Mouse (Mus musculus) cerebellum, postnatal 36 days (tissue): ENCODE measurements around the gene Ssrp1.

ENCODE experiments used
- DNase-seq, 2 experiments: peaks; one replicate each; pipeline ENCODE4 v3.0.0; 2021 to 2022; ENCODE audit warnings: mixed read lengths in 2 of 2

The Ssrp1 gene

DNA sequence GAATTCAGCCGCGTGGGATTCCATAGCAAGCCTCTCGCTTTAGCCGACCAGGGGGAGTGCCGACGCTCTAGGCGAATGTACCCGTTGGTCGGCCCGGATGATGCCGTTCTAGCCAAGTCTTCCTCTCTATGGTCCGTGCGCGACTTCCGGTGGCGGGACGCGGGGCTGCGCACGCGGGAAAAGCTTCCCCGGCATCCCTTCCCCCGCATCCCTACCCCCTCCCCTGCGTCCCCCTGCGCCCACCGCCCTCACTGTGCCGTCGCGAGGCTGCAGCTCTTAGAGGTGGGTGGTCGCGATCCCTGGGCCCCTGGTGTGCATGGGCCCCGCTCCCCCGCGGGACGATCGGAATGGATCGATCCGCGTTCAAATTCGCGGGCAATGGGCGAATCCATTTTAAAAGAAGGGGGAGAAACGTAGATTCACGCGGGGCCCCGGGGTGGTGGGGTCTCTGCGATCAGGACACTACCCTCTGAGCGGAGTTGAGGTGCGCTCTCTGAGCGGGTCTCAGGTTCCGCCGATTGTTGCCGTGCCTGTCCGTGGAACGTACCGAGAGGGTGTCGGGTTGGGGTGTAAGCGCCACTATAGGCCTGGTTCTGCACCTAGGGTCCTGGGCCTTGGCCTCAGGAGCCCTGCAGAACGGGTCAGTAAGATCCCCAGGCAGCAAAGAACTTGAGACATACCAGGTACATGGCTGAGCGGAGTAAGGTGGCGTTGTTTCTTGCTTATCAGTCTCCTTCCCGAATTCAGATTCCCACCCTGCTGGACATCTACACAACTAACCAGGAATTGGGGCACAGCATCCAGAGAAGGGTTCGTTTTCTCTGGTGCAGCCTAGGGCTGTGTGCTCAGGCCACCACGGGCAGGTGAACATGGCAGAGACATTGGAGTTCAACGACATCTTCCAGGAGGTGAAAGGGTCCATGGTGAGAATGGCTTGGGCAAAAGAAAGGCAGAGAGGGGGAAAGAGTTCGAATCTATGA, at the start of gene Ssrp1, which contains the start of gene P2rx3:
Gene Ssrp1, plus strand, starts transcription at position 188 of the 980 bp plus-strand sequence.
Gene P2rx3, minus strand, starts transcription at position 416 of the 980 bp plus-strand sequence.
- peak; percentile 92 for DNase-seq

DNA sequence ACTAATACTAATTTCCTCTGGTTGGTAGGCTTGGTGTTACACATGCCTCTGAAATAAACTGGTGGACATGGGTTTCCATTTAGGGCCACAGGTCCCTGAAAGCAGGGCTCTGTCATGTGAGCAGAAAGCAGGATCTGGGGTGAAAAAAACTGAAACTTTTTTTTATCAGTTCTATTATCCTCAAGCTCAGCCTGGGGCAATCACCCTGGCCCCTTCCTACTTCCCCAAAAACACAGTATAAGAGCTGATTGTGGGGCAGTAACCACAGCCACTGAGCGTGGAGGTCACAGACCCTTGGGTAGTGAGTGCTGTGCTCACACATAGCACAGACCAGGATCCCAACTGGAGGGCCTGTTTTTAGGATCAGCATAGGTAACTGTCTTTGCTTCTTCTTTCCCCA, 49.1 kb upstream of the Ssrp1 start, which contains the start of gene Prg3:
Gene Prg3, plus strand, starts transcription at position 286 of the 400 bp plus-strand sequence.
- DNase-seq = no peak

DNA sequence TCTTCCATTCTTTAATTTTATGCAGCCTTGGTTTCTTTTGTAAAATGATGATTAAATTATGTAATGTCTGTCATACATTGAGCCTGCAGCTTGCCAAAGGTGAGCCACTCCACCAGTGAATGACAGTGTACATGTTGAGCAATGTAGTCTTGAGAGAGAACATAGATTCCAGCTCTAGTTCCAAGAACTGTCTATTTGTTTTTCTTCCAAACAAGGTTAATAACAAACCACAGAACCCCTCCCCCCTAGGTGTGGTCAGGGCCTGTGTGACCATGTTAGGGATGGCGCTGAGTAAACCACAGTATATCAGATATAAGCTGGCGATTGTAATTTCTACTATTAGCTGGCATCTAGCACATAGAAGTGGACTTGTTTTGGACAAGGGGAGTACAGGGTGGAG, 40.7 kb upstream of the Ssrp1 start:
- no peak for DNase-seq

DNA sequence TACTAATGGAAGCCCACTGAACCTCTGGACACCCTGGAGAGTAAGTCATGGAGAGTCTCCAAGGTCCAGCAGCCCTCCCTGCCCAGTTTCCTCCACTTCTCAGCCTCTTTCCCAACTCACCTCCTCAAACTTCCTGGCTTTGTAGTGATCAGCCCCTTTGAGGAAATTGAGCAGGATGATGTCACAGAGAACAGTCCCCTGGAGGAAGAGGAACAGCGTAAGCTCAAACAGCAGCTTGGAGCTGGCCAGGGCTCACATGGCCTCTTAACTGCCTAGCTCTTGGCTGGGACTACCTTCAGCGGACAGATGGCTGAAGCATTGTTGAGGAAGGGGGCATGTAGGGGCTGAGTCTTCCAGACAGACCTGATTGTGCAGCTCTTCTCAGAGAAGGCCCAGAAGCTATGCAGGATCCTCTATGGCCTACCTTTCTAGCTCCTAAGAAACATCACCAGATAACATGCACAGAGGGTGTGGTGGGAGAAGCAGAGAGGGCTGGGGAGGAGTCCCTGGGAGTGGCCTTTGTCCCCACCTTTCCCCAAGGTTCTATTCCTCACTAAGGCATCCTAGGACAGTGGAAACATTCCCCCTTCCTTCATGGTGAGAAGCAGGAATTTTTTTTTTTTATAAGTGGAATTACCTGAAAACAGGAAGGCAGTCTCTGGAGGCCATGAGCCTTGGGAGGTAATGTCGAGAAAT, 37.4 kb upstream of the Ssrp1 start:
- no peak for DNase-seq

DNA sequence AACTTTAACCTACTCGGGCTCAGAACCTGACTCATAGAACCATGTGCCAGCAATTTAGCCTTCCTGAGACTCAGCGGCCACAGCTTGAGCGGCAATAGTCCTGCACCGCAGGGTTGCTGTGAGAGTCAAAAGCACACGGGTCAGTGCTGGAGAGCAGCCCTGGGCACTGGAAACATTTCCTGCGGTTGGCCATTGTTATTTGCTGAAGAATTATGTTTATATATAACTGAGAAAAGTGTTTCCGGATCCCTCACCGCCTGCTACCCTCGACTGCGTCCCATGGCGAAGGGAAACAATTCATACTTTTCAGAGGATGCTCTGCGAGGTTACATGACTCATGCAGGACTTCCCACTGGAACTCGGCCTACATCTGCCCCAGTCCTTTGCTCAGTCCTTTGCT, 35.5 kb upstream of the Ssrp1 start:
- no peak for DNase-seq

DNA sequence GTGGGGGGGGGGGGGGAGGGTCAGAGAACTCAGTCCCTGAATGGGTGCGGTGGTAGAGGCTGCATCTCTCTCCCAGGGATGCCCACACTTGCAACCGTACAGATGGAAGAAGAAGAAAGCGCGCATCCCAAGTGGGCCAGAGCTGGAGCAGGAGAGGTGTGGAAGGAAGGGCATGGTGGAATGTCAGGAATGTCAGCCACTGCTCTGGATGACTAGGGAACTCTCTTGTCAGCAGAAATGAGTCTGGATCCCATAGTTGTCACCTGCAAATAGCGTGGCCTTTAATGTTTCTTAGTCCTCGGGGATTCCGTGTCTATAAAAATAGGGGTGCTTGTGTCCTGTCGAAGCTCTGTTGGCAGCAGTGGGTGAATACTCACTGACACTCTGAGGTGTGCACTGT, 34.5 kb upstream of the Ssrp1 start:
- DNase-seq = no peak

DNA sequence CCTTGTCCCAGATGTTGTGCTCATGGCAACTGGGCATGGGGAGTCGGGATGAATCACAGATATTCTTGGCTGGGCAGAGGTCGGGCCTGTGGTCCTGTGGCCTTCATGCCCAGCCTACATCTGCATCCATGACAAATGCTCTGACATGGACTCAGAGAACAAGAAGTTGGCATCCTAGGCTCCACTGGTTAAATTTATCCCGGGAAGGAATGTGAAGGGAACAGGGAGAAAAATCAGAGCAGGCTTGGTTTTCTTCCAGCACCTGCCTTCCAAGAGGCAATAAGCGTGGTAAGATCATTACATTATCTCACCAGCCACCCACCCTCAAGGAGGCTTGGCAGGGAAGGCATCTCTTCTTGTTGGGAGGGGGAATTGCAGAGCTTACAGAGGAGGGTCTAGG, 32.7 kb upstream of the Ssrp1 start:
- no peak for DNase-seq

DNA sequence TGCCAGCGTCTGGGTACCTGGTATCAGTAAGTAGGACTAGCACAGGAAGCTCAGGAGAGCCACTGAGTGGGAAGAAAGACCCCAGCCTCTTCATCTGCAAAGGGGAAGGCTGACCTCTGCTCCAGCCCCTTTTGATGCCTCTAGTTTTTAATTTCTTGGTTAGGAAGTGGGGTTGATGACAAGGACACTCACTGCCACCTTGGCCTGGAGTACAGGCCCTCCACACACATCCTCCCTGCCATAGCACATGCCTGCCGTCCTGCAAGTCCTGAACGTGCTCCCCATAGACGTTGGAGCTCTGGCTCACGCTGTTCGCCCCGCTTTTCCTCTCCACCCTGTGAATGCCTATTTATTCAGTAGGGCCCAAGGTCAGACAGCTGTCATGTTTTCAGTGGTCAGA, 30.4 kb upstream of the Ssrp1 start:
- DNase-seq = no peak

DNA sequence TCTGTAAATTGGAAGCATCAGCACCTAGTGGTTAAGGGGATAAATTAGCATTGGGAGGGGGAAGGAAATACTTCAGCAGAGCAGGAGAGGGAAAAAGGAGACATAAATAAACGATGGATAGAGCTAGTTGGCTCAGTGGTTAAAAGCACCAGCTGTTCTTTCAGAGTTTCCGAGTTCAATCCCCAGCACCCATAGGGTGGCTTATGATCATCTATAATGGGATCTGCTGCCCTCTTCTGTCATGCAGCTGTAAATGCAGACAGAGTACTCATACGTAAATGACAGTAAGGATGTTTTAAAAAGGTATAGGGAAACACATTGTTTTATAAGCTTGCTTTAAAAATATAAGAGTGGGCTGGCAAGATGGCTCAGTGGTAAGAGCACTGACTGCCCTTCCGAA, 29.3 kb upstream of the Ssrp1 start:
- no peak for DNase-seq

DNA sequence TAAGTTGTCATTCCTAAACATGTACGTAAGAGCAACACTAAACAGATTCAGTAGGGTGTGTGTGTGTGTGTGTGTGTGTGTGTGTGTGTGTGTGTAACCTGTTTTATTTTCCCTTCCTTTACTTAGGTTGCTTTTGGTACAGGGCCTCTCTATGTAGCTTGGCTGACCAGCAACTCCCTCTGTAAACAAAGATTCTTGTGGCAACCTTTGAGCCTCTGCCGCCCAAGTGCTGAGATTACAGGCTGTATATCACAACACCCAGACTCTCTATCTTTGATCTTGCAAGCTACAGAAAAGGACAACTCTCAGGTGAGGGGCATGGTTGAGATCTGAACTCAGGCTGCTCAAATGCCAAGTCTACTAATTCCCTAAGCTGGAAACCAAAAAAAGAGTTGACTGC, 27.8 kb upstream of the Ssrp1 start:
- no peak for DNase-seq

DNA sequence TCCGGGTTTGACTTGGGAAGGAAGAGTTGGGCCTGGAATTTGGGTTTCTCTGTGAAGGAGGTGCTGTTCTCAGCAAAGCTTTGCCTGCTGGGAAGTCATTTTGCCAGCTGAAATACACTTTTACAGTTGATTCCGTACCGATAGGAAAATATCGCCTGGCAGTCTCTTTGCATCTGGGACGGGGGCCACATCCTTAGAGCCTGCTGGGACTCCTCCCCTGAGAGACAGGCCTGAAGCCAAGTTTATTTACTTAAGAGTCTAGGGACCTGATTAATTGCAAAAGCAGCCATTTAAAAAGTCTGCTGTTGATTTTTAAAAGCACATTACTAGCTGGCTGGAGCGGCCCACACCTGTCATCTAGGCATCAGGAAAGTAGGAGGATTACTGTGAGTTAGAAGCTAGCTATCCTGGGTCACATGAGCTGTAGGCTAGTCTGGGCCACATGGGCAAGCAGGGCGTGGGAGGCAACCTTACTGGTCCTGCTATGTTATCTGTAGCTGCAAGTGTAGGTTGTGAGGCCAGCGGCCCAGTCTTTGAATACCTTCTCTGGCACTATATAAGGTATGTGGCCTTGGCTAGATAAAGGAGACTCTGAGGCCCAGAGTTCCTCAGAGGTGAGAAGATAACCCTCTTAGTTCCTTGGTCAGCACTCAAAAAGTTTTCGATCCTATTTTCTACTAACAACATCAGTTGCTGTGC, 25.0 kb upstream of the Ssrp1 start:
- DNase-seq = no peak

DNA sequence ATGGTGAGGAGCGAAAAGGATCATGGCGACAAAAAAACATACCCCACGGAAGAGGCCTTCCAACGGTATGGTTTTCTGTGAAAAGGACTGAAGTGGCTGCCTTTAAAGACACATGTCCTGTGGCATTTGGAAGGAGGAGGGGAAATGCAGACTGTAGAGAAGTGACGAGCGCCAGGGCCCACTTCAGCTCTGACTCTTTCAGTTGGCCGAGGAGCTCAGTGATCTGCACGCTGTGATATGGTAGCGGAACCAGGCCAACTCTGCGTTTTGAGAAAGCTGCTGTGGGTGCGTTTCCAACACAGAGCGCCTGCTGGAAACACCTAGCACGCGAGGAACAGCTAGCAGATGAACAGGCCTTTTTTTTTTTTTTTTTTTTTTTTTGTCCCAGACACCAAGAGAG, 24.4 kb upstream of the Ssrp1 start:
- no peak for DNase-seq

DNA sequence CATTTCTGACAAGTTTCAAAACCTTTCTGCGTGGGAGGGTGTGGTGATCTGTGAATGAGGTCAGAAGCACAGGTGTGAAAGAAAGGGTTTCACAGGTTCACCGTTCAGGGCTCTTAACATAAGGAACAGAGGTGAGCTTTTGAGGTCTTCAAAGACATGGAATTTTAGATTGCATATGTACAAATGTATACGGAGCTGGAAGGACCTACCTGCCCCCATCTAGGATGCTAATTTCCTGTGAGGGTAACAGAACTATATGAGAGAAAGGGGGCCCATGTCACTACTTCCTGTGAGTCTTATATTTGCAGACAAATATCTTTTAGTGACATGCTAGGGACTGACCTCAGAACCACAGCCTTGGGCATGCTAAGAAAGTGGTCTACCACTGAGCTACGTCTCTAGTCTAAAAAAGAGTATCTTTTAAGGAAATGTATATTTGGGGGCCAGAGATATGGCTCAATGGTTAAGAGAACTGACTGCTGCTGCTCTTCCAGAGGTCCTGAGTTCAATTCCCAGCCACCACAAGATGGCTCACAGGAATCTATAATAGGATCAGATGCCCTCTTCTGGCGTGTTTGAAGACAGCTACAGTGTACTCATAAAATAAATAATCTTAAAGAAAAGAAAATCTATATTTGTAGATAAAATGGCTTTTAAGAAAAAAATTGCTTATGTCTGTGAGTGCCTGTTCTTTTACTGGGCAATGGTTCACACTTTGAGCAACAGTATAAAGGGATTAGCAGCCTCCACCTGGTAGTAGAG, 23.0 kb upstream of the Ssrp1 start:
- DNase-seq = no peak

DNA sequence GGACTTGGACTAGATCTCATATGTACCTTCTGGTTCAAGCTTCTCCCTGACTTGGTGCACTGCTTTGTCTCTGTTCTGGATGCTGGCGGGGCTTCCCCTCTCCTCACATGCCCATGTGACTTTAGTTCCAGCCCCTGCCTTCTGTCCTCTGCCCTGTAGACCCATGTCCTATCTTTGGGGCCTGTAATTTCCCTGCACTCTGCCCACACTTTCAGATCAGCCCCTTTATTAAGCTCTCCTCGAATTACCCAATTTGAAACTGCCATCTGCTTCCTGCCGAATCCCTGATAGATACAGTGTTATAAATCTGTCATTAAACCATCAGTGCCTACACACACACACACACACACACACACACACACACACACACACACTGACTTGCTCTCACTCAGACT, 22.4 kb upstream of the Ssrp1 start:
- DNase-seq = no peak

DNA sequence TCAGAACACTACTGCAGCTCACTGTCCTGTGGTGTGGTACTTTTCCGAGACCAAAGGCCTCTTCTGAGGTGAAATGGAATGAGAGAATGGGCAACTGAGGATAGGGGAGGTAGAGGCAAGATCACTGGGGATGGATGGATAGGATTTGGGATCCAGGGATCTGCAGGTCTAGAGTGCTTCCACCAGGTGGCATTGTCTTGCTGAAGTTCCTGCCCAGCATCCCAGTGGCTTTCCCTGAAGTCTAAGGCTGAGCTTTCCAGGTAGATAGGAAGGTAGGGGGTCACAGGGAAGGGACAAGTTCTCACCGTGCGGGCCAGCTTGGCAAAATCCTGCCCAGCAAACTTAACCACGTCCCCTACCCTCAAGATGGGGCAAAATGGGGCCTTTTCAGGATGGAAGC, 15.0 kb upstream of the Ssrp1 start:
- DNase-seq = no peak

DNA sequence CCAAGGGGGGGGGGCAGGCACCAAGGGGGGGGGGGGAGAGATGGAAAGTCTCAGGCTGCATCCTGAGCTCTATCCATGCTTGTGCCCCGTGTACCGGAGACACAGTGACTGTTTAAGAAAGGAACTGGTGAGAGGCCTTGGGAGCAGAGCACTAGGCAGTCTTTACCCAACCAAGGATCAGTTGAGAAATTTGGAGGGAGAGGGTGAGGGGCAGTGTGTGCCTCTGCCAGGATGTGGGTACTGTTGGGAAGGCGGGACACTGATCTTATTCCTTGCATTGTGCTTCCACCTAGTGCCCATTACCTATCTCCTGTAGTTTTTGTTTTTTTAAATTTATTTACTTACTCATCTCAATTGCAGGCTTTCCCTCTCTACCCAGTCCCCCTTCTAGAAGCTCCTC, 10.9 kb upstream of the Ssrp1 start:
- no peak for DNase-seq

DNA sequence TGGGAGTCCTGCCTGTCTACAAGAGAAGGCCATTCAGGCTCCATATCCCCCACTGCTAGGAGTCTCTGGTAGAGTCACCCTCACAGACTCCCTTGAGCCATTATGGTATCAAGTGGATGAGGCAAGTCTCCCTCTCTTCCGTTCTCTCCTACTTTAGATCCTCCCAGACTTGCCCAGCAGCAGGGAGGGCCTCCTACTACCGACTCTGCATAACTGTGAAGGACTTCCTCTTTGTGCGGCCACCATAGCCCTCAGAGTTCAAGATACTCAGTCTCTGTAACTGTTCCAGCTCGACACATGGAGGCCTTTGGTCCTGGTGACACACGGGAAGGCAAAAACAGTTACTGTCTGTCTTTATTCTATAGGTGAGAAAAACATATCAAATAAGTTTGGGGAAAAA, 9.8 kb upstream of the Ssrp1 start:
- no peak for DNase-seq

DNA sequence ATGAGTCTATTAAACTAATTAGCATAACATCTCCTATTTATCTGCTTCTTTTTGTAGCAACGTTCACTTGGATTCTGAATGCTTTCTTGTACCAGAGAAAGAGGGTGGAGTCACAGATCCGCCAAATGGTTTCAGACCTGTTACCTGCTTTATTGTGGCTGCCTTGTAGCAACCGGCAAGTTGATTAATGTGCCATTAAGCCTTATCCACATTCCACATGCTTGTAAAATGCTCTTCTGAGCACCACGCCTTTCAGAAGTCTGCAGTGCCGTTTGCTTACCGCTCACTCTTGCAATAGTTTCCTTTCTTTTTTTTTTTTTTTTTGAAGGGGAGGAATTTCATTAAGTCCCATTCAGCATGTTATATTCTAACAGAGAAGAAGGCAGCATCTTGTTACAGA, 7.1 kb upstream of the Ssrp1 start:
- no peak for DNase-seq

DNA sequence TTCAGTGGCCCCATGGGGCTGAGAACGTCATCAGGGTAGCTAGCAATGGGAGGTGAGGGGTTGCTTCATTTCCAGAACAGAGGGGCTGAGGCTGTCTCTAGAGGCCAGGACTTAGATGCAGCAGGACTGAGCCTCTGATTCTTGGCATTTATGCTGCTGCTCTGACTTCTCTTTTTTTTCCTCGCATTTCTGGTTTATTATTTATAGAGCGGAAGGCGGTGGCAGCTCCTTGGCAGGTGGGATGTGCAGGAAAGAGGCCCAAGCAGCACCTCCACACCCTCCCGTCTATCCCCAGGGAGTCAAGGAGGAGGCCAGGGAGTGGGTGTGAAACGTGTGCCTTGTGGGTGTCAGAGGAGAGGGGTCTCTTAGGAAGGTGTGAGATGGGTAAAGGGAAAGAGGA, 6.0 kb upstream of the Ssrp1 start:
- DNase-seq = no peak

DNA sequence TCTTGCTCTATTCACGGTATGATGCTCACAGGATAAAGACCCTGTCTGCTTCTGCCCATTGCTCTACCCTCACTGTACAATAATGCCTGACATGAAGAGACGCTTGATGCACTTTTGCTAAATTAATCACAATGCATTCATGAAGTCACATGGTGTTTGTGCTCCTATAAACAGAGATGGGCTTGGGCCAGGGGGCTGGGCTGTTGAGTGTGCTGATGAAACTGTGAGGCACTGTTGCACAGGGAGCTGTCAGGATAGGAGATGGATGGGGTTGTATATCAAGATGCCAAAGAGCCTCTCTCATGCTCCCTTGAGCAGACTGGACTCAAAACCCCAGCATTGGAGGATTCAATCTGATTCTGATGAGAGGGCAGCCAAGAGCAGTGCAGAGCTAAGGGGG, 3.9 kb upstream of the Ssrp1 start:
- no peak for DNase-seq

DNA sequence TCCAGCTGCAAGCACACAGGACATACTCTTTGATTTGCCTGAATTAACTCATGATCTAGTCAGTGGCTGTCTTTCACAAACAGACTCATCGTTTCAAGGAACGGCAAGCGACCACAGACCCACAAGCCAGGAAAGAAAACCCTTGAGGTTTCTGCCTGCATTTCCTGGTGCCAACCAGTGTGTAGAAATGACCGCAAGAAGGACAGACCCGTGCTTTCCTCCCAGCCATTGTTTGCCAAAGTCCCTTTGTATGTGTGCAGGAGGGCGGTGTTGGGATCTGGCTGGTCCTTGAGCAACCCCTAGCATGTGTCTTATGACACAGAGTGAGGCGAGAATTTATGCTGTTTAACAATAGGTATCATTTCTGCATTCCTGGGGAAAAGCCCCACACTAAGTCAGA, 2.9 kb upstream of the Ssrp1 start:
- DNase-seq = no peak

DNA sequence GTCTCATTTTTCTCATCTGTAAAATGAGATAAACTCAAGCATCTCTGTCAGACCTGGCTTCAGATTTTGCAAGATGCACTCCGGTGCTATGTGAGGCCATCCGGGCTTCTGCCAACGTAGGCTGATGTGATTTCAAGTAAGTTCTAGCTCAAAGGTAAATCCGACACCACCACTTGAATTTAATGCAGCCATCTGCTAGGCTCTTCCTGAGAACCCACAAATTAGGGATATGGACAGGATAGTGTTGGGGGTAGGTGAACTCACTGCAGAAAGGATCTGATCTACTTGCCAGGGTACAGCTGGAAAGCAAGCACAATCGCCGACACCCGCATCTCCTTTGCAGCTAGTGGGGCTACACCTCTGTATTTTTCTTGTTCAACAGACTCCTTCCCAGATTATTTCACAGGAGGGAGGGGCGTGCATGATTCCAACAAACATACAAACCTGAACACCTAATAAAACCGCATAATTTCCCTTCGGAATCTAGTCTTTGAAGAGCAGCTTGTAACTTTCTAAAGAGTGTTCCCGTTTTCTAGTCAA, 457 bp upstream of the Ssrp1 start:
- DNase-seq = no peak
